In the genomic region with DNA sequence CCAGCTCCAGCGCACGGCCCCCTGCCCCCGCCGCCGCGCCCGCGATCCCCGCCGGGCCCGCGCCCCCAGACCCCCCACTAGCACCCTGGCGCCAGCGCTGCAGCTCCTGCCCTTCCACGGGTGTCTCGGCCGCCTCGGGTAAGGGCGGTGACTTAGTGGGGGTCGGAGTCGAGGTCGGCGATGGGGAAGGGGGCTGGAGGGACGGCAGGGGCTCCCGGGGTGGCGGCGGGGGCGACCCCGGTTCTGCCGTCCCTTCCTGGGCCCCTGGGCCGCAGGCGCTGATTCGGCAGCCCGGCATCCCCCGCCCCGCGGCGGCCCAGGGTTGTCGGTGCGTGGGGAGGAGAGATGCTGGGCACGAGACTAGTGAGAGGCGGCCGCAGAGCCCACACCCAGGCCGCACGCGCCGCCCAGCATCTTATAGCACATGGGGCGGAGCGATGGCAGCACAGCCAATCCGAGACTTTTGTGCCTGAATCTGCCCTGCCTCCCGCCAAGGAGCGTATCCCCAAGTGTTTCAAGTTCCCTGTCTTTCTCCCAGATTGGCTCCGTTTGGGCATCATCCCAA, we compare ENCODE assay signal across 8 mouse cellular contexts. TPM values are rescaled to one million over a fixed set of nuclear protein-coding genes. Genes with fewer than 3 reads are reported as not detected.
DNase-seq lines count a peak whose midpoint lies in the region; ATAC-seq and TF ChIP-seq lines count a peak whose summit lies in the region.

A gene (minus strand): TSS at position 391 of the 565 bp plus-strand sequence.

- peak within 1 kb of the TSS; percentile 98 for H3K4me2 ChIP-seq in limb, embryonic 11.5 days (ENCODE audit: low read depth, severe bottlenecking)
- peak within 1 kb of the TSS; percentile 100 for H3K4me2 ChIP-seq in midbrain, embryonic 12.5 days (replicated peaks)

- WGBS in heart, adult 2 months: under 1% methylated on average over 52 of the region's 53 CpGs
- 0% methylated on average over 43 of the region's 53 CpGs for WGBS in limb, embryonic 11.5 days
- WGBS in midbrain, embryonic 12.5 days: under 1% methylated on average over 37 of the region's 53 CpGs

- H3K9ac ChIP-seq in heart, adult 2 months (ENCODE audit: low read depth, low read length): peak within 1 kb of the TSS; percentile 64
- H3K9ac ChIP-seq in limb, embryonic 11.5 days (ENCODE audit: low read length): peak within 1 kb of the TSS; percentile 43
- H3K9ac ChIP-seq in midbrain, embryonic 12.5 days (replicated peaks): peak within 1 kb of the TSS; percentile 61

- peaks cover 7% of the 10 kb centered on the region; the same call in 1 of the 2 replicates for H3K27me3 ChIP-seq in heart, adult 2 months (ENCODE audit: control insufficient read depth, insufficient read depth, low read length)
- H3K27me3 ChIP-seq in limb, embryonic 11.5 days (ENCODE audit: control insufficient read depth, insufficient read depth, low read length): peaks cover 62% of the 10 kb centered on the region
- peaks cover 94% of the 10 kb centered on the region for H3K27me3 ChIP-seq in midbrain, embryonic 12.5 days

- no peak within 1 kb of the TSS for H3K27ac ChIP-seq in heart, adult 2 months
- H3K27ac ChIP-seq in limb, embryonic 11.5 days (replicated peaks; ENCODE audit: low read depth, low read length): no peak within 1 kb of the TSS
- no peak within 1 kb of the TSS for H3K27ac ChIP-seq in midbrain, embryonic 12.5 days (replicated peaks)

- DNase-seq in kidney, adult 18-20 months: peak; percentile 53
- no peak for DNase-seq in kidney, adult 11 months
- peak; percentile 78 for DNase-seq in embryo, embryonic 9.5 days (ENCODE audit: extremely low spot score)
- peak; percentile 71 to 73 for DNase-seq in heart, adult 2 months
- DNase-seq in kidney, adult 8-10 months: peak; percentile 41 to 42
- DNase-seq in limb, embryonic 11.5 days (ENCODE audit: low spot score): peak; percentile 85
- peak; percentile 49 to 53 for DNase-seq in spleen, postnatal 36 days (ENCODE audit: low spot score in 2 of 2)

- no peak for TF ChIP-seq POLR2A in heart, adult 2 months (IDR thresholded peaks at IDR 0.05; ENCODE audit: insufficient read depth, low read depth, low read length)

- no peak for TF ChIP-seq EP300 in heart, adult 2 months (IDR thresholded peaks at IDR 0.05; ENCODE audit: insufficient read depth, low read depth, low read length)

- peak within 1 kb of the TSS; percentile 57 for H3K4me3 ChIP-seq in heart, adult 2 months
- H3K4me3 ChIP-seq in limb, embryonic 11.5 days (ENCODE audit: low read depth, low read length): peak within 1 kb of the TSS; percentile 53
- H3K4me3 ChIP-seq in midbrain, embryonic 12.5 days: peak within 1 kb of the TSS; percentile 62

- no peaks in the 10 kb centered on the region for H3K9me3 ChIP-seq in limb, embryonic 11.5 days (ENCODE audit: control insufficient read depth, low read length)
- no peaks in the 10 kb centered on the region for H3K9me3 ChIP-seq in midbrain, embryonic 12.5 days

- peaks cover 1% of the 10 kb centered on the region for H3K4me1 ChIP-seq in heart, adult 2 months (ENCODE audit: control insufficient read depth, insufficient read depth, low read length)
- peaks cover 15% of the 10 kb centered on the region for H3K4me1 ChIP-seq in limb, embryonic 11.5 days (ENCODE audit: control insufficient read depth, insufficient read depth, low read length)
- H3K4me1 ChIP-seq in midbrain, embryonic 12.5 days: peaks cover 16% of the 10 kb centered on the region

- ATAC-seq in limb, embryonic 11.5 days (ENCODE audit: insufficient number of reproducible peaks, low FRiP score, low TSS enrichment, low read depth): peak; percentile 74; the same call in 1 of the 2 replicates
- peak; percentile 81 for ATAC-seq in midbrain, embryonic 12.5 days (ENCODE audit: low FRiP score, low read depth)

- no peaks in the 10 kb centered on the region for H3K36me3 ChIP-seq in heart, adult 2 months (ENCODE audit: control insufficient read depth, insufficient read depth, low read length)
- H3K36me3 ChIP-seq in limb, embryonic 11.5 days (ENCODE audit: control insufficient read depth, insufficient read depth, low read length): no peaks in the 10 kb centered on the region
- no peaks in the 10 kb centered on the region for H3K36me3 ChIP-seq in midbrain, embryonic 12.5 days

- TF ChIP-seq CTCF in heart, adult 2 months (IDR thresholded peaks at IDR 0.05): no peak

- no peaks in the 10 kb centered on the region for H3K79me2 ChIP-seq in heart, adult 2 months (replicated peaks; ENCODE audit: control insufficient read depth, insufficient read depth, low read length)

- intact Hi-C loops in heart, adult 2 months (cut with DNase I): loop anchor here (5.0 kb wide), 1 partner anchor 41 kb away; no protein-coding TSS in a partner anchor

RNA-seq across cellular contexts. Expression of the gene that starts here (rescaled TPM):
- total RNA-seq in heart, adult 2 months (2021): 1 to 10 TPM; 2.0 to 2.1 TPM
- 2.3 and 2.4 TPM in 2 replicates for polyA plus RNA-seq in heart, adult 2 months (2012; rRNA removed)
- polyA plus RNA-seq in limb, embryonic 11.5 days (2014; fragmentation: Nextera tagmentation; extraction: Ambion mirVana): 1.5 and 1.9 TPM in 2 replicates
- polyA plus RNA-seq in midbrain, embryonic 12.5 days (2016; fragmentation: Nextera tagmentation; extraction: Ambion mirVana): 1.9 and 2.3 TPM in 2 replicates
